Mouse (Mus musculus) brain, adult 2 months (tissue): ENCODE measurements around the gene Aldoc.
"Not testable (repeated sequence)": the region's sequence is repeated elsewhere in the genome, so short reads cannot be mapped to it uniquely, and the experiment has no call there.

Experiments
- DNase-seq: peaks from one replicate; pipeline ENCODE4 v3.0.0; 2011; ENCODE audit warnings: low read depth, low spot score

The Aldoc gene

DNA sequence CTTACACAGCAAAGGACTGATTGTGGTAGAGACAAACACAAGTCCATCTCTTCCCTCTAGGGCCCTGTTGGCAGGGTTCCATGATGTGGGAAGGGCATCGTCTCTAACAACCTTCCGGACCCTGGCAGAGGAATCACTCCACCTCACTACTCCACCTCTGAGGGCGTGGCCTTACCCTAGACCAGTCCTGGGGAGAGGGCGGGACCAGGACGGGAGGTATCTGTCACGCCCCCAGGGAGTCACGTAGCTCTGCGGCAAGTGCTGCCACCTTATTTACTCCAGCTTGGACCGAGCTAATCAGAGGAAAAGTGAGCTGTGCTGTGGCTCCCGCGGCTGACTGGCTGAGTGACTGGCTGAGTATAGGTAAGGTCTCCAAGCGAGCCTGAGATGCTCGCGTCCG is at the start of gene Aldoc:
TSS of gene Aldoc (plus strand) at position 109 of the 400 bp plus-strand sequence.
- peak; percentile 94 for DNase-seq

DNA sequence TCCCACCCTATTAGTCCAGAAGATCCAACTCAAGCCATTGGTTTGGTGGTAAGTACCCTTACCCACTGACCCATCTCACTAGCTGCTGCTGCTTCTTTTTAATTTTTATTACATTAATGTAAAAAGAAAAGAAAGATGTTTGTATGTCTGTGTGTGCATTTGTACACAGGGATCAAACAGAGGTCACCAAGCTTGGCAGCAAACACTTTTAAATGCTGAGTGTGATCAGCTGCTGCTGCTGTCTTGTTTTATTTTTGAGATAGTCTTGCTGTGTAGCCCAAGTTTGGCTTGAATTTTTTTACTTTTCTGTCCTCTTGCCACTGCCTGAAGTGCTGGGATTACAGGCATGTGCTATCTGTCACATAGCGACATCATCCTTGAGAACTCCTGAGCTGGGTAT is 47.2 kb upstream of the Aldoc start:
- no peak for DNase-seq

DNA sequence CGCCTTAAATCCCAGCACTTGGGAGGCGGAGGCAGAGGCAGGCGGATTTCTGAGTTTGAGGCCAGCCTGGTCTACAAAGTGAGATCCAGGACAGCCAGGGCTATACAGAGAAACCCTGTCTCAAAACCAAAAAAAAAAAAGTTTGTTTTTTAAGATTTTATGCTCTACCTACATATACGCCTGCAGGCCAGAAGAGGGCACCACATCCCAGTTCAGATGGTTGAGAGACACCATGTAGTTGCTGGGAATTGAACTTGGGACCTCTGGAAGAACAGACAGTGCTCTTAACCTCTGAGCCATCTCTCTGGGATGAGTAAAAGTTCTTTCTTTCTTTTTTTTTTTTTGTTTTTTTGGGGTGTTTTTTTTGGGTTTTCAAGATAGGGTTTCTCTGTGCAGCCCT is 46.6 kb upstream of the Aldoc start:
- DNase-seq: not testable (repeated sequence)

DNA sequence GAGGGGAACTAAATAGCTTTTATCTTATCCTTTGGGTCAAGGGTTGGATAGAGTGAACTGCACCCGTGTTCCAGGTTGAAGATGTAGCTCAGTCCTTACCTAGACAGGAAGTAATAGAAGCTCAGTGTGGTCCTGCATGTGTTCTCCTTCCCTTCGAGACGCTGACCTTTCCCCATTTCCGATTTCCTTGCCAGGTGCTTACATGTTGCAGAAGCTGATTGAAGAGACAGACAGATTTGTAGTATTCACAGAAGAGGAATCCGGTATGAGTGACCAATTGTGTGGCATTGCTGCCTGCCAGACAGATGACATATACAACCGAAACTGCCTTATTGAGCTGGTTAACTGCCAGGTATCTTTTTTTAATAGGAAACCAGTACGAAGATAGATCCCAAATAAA is 43.9 kb upstream of the Aldoc start:
- no peak for DNase-seq

DNA sequence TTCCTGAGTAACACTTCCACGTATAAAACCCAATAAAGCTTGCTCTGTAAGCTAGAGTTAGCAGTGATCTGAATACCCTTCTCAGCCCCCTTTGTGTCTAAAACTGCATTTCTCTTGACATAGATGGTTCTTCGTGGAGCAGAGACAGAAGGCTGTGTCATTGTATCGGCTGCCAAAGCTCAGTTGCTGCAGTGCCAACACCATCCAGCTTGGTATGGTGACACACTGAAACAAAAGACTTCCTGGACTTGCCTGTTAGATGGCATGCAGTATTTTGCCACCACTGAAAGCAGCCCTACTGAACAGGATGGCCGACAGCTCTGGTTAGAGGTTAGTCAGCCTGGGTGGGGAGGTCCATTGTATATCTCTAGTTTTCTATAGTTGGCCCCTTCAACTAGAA is 43.2 kb upstream of the Aldoc start:
- peak; percentile 50 for DNase-seq

DNA sequence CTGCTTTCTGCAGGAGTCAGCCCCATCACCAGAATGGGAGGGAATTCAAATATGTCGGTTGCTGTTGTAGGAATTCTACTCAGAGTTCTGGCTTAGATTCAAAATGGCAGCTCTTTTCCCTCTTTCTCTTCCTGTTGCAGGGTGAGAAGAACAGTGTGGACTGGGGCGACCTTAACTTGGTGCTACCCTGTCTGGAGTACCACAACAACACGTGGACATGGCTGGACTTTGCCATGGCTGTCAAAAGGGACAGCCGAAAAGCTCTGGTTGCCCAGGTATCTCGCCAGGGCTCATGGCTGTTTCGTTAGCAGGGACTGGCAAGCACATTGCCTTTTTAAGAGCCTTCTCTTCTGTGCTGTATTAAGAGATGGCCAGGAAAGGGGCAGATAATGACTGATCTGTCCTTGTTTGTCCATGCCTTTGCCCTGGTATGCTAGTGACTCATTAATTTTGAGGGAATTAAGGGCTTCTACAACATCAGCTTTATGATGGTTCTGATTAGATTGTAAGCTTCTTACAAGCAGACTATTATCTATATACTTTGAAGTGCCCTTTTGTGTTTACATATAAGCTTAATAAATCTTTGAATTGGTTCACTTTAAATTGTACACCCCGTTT is 33.5 kb upstream of the Aldoc start:
- no peak for DNase-seq

DNA sequence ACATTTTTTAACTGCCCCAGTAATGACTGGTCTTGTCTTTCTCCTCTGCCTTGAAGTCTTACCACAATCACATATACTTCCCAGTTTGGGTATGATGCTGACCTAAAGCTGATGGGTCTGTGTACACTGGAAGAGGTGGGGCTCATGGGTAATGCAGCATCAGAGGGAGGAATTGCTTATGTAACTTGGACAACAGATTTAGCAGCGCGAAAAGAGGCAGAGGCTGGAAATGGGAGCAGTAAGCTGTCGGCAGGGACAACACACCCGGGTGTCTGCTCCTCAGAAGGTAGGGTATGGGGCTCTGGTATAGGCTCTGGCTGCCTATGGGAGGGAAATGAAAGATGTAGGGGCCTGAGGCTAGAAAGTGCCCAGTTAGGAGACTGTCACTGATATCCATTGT is 32.1 kb upstream of the Aldoc start, which contains the start of gene BC030499:
TSS of gene BC030499 (plus strand) at position 188 of the 400 bp plus-strand sequence.
- peak; percentile 81 for DNase-seq

DNA sequence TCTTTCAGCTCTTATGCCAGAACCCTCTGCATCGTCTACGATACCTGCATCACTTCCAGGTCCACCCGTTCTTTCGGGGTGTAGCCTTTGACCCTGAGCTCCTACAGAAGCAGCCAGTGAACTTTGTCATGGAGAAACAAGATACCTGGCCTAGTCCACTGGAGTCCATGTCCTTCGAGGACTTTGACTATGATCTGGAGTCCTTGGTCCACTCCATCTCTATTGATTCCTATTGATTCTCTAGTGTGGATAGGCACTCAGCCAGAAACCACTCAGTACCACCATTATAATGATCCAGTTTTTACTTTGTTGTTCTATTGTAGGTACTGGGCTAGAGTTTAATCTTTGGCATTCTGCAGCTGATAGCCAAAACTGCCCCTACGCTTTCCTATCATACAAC is 28.2 kb upstream of the Aldoc start:
- DNase-seq: no peak

DNA sequence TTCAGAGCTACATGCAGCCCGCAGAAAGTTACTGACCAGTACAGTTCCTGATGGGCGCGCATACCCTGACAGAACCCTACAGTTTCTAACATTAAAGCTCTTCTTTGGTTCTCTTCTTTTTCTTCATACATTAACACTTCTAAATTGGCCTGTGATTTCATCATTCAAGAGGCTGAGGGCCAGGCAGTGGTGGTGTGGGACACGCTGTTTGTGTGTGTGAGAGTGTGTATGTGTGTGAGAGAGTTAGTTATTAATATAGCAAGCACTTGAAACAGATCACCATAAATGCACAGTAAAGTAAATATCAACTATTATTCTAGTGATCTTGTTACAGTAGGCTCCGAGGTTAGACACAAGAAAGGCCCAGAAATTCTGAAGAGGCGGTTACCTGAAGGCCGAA is 21.9 kb upstream of the Aldoc start:
- no peak for DNase-seq

DNA sequence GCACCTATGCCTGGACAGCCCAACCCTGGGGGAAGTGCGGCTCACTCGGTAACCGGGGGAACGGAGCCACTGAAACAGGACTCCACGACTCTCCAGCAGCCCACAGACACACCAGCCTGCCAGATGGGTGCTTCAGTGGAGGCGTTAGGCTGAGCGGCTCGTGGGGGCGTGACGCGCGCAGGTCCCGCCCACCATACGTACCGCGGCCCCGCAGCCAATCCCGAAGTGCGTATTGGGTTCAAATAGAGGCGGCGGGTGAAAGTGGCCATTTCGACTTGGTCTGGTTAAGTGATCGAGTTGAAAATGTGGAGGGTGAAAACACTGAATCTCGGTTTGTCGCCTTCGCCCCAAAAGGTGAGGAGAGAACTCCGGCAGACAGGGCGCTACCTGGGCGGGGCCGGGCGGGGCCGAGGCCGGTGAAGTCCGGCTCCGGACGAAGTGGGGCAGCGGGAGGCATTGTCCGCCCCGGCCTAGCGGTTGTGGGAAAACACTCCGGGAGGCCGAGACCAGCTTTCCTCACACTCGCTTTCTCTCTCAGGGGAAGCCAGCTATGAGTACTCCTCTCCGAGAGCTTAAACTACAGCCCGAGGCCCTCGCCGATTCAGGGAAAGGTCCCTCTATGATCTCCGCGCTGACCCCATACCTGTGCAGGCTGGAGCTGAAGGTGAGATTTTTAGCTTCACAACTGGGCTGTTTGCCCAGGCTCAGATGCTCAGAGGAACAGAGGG is 21.2 kb upstream of the Aldoc start, which contains the start of gene Spag5:
TSS of gene Spag5 (plus strand) at position 173 of the 728 bp plus-strand sequence.
- DNase-seq: peak; percentile 94

DNA sequence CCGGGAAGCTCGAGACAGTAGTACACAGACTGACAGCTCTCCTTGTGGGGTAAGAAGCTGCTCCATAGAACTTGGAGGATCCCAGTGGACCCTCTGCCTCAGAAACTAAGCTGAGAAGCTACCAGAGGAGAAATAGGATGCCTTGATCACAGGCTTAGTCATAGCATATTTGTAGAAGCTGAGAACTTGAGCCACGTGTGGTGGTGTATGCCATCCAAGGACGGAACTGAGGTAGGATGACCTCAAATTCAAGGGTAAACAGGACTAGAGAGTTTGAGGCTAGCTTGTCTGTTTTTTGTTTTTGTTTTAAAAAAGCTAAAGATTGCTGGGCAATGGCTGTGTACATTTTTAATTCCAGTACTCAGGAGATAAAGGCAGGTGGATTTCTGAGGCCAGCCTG is 17.5 kb upstream of the Aldoc start:
- no peak for DNase-seq

DNA sequence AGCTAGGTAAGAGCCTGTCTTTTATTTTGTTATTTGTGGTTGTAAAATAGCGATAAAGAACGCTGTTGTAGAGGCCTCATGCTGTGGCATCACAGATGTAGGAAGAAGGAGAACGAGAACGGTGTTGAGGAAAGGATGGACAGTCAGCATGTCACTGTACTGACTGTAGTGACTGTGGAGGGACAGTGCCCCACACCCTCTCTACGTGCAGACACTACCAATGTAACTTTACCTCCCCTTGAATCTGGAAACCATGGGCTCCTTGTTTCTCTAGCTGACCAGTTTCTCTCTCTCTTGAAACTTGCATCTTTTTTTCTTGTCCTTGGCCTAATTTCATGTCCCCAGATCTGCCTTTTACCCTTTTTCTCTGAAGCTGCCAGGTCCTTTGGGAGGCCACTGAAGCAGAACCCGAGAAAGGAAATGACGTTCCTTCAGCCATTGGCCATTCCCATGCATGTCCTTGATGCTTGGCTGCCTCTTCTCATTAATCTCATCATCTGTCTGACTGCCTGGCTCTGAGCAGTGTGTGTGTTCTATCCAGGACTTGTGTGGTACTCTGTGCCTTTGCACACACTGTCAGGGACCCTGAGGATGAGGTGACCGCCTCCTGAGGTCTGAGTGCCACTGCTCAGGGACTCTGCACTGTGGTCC is 11.8 kb upstream of the Aldoc start:
- DNase-seq: no peak

DNA sequence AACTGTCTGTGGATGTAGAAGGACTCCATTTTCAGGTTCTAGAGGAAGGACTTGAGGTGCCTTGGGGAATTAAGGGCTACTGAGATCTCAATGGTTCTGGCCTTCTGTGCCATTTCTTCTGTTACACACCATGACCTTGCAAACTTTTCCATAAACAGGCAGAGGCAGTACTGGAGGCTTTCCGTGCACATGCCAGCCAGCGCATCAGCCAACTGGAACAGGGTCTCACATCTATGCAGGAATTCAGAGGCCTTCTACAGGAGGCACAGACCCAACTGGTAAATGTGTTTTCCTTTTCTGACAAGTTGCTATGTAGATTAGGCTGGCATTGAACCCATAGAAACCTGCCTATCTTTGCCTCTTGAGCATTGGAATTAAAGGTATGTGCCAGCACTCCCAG is 9.1 kb upstream of the Aldoc start:
- DNase-seq: no peak

DNA sequence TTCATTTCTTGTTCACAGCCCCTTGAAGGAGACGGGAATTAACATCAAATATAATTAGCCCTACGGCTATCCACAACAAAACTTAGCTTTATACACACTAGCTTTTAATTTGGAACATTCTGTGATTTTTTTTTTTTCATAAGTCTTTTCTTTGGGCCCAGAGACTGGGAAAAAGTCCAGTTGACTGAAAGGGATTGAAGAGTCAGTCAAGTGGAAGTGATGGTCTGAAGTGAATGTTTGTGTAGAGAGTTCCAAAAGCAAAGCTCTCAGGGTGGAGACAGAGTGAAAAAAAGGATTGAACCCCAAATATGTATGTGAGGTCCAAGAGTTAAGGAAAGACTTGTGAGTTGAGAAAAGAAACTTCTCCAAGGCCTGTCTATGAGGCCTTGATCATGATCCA is 4.4 kb upstream of the Aldoc start:
- DNase-seq: no peak

DNA sequence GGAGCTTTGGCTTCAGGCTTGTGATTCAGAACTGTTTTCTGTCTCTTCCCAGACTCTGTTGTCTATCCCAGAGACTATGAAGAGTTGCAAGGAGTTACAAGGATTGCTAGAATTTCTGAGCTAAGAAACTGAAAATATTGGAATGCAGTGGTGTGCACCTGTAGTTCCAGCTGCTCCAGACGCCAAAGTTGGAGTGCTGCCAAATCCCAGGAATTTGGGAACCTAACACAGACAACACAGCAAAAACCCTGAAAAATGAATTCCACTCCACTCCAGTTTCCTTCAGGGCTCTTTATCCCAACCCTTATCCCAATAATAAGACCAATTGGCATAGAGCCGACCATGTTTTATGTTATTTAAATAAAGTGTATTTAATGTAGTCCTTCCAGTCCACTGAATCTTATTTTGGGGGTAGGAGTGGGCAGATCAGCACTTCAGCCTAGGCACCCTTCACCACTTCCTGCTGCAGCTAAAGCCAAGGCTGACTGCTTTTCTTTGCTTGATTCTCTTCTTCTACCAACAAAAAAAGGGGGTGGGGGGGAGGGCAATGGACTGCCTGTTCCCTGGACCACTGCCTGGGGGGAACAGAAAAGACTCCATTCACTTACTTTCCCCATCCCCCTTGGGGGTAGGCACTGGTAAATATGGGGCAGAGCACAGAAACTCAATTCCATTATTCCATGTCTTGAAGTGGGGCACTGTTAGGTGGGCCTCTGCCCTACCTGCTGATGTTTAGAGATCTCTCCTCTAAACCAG is 514 bp upstream of the Aldoc start:
- DNase-seq: peak; percentile 49

DNA sequence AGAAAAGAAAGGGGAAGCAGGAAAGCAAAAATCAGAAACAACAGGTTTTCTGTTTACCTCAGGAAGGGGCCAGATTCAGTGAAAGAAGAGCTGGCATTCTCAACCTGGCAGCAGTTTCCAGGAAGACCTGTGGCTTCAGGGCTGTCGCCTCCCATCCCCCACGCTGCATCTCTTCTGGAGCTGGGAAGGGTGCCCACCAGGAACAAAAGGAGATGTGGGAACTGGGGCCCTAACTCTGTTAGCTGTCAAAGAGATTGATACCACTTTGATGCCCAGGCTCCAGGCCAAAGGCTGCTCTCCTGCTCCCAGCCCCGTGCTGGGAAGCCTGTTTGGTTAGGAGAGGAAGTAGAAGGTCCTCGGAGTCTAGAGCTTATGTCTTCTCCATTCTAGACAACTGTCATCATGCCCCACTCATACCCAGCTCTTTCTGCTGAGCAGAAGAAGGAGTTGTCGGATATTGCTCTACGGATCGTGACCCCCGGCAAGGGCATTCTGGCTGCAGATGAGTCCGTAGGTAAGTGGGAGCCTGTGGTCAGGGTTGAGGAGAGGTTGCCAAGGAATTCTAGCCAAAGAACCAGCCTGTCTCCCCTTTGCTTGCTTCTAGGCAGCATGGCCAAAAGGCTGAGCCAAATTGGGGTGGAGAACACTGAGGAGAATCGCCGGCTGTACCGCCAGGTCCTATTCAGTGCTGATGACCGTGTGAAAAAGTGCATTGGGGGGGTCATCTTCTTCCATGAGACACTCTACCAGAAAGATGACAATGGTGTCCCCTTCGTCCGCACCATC is 1.4 kb downstream of the Aldoc start:
- DNase-seq: peak; percentile 72

DNA sequence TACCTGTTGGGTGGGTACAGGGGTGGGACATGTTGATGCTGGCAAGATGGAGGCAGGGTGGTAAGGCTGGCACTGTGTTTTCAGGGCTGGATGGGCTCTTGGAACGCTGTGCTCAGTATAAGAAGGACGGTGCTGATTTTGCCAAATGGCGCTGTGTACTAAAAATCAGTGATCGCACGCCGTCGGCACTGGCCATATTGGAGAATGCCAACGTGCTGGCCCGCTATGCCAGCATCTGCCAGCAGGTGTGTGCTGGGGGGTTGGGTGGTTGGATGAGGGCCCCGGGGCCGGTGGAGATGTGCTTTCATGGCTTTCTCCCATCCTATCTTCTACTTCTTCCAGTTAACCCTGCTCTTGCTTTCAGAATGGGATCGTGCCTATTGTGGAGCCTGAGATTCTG is 2.2 kb downstream of the Aldoc start:
- no peak for DNase-seq

DNA sequence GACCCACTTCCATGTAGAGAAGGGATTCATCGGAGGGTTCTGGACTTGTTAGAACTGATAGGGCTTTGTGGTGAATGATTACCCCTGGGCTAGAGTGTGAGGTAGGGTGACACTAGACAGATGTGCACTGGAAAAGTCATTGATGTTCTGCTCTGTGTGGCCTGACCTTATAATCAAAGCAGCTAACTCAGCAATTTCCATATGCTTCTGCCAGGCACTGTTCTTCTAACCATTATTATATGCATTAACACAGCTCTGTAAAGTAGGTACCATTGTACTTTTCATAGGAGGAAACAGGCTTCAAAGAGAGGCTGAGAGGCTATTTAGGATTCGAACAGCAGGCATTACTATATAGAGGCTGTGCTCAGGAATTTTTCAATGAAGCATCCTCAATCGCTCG is 4.4 kb downstream of the Aldoc start:
- DNase-seq: no peak

DNA sequence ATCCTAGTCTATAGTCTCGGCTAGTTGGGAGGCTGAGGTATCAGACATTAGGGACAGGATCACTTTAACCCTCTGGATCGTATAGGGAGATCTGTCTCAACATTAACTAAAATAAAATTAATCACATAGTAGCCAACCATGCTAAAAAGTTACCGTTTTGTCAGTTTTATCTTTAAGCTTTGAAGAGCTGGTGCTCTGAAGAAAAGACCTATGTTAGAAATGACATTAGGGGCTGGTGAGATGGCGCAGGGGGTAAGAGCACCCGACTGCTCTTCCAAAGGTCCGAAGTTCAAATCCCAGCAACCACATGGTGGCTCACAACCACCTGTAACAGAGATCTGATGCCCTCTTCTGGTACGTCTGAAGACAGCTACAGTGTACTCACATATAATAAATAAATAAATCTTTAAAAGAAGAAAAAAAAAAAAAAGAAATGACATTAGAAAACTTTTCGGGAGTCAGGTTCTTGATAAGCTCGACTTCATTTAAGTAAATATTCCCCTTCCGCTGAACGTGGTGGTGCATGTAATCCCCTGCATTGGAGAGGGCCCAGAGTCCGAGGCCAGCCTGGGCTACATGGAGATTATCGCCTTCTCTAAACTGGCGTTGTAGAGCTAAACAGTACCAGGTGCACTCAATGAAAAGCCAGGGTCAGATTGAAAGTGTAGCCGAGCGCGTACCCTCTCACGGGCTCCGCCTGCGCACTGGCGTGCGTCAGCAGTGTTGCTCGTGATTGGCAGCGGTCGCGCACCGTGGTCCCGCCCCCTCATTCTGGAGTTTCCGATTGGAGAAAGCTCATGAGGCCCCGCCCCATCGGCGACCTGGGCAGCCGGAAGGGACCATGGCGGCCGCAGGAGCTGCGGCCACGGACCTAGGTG is 5.1 kb downstream of the Aldoc start, which contains the start of gene Pigs:
TSS of gene Pigs (plus strand) at position 782 of the 878 bp plus-strand sequence.
- peak; percentile 98 for DNase-seq

DNA sequence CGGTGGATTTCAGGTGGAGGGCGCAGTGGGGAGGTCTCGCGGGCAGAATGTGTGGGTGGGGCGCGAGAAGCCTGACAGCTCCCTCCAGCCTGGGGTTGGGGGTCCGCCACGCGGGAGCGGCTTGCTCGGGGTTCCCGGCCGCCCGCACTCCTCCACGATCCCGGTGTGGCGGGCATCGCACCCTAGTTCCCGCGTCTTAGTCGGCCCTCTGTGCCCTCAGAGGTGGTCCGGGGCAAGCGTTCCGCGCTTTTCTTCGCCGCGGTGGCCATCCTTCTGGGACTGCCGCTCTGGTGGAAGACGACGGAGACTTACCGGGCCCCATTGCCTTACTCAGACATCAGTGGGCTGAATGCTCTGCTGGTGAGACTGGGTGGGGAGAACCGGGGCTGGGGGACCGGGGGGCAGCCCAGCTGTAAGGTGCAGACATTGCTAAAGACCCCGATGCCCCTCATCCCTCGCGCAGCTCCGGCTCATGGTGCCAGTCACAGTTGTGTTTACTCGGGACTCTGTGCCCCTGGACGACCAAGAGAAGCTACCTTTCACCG is 5.8 kb downstream of the Aldoc start:
- DNase-seq: no peak
